Mouse (Mus musculus) MEL (cell line): ENCODE results near the gene Map4.

Experiments used
- CHD1 ChIP-seq: IDR thresholded peaks from 2 replicates; pipeline ENCODE4 v1.6.1; 2012; ENCODE audit warnings: low read depth, mild to moderate bottlenecking, inconsistent platforms, low read length, improper control_type of control experiment
- CTCF ChIP-seq, 3 experiments: IDR thresholded peaks in 2 of 3; conservative IDR thresholded peaks in 1 of 3; 2 replicates each; pipeline ENCODE4 v1.5.1; 2011 to 2012; ENCODE audit warnings: low read length in 3 of 3, low read depth in 2 of 3, mild to moderate bottlenecking in 2 of 3, improper control_type of control experiment in 1 of 3, inconsistent platforms in 1 of 3, mixed read lengths in 1 of 3, moderate library complexity in 1 of 3; ENCODE audit not compliant: control insufficient read depth in 1 of 3, insufficient read depth in 1 of 3, poor library complexity in 1 of 3, severe bottlenecking in 1 of 3
- ETS1 ChIP-seq: IDR thresholded peaks from 2 replicates; pipeline ENCODE4 v1.6.1; 2012; ENCODE audit warnings: low read depth, mild to moderate bottlenecking, inconsistent platforms, low read length, improper control_type of control experiment, moderate library complexity
- NELFE ChIP-seq: IDR thresholded peaks from 2 replicates; pipeline ENCODE4 v1.6.1; 2011; ENCODE audit warnings: low read depth, low read length, improper control_type of control experiment
- POLR2A ChIP-seq, 2 experiments: IDR thresholded peaks; 2 replicates each; pipeline ENCODE4 v1.6.1; 2011 to 2012; ENCODE audit warnings: low read length in 2 of 2, mild to moderate bottlenecking in 2 of 2, control low read depth in 1 of 2, improper control_type of control experiment in 1 of 2, low read depth in 1 of 2, moderate library complexity in 1 of 2; ENCODE audit not compliant: control insufficient read depth in 1 of 2, insufficient read depth in 1 of 2, poor library complexity in 1 of 2
- TAL1 ChIP-seq: IDR thresholded peaks from 2 replicates; pipeline ENCODE4 v1.6.1; 2012; ENCODE audit warnings: mild to moderate bottlenecking, inconsistent platforms, low read length, moderate library complexity, mixed read lengths

GRCm38 (mm10) chr9:109931257-109932171, at the start of gene Map4:
- TF ChIP-seq CTCF (IDR thresholded peaks at IDR 0.05 in 2 of 3, conservative IDR thresholded peaks at IDR 0.05 in 1 of 3; ENCODE audit: control insufficient read depth in 1 of 3, insufficient read depth in 1 of 3, low read depth in 2 of 3, low read length in 3 of 3, poor library complexity in 1 of 3, severe bottlenecking in 1 of 3): peak in 1 of 3 experiments; percentile 13; a peak in 1 of 6 replicates
- TF ChIP-seq POLR2A (IDR thresholded peaks at IDR 0.05; ENCODE audit: control insufficient read depth in 1 of 2, insufficient read depth in 1 of 2, low read depth in 1 of 2, low read length in 2 of 2, poor library complexity in 1 of 2): peak; percentile 50 to 68; a peak in 2 of 4 replicates
- no peak for TF ChIP-seq CHD1
- no peak for TF ChIP-seq TAL1
- TF ChIP-seq NELFE: no peak
- peak; percentile 33; the same call in 1 of the 2 replicates for TF ChIP-seq ETS1
